Mouse (Mus musculus) thymus, postnatal 4 days (tissue): ENCODE results near the gene Tbx19.

Experiments used
- DNase-seq: peaks from one replicate; pipeline ENCODE4 v3.0.0; 2021

The Tbx19 gene

DNA sequence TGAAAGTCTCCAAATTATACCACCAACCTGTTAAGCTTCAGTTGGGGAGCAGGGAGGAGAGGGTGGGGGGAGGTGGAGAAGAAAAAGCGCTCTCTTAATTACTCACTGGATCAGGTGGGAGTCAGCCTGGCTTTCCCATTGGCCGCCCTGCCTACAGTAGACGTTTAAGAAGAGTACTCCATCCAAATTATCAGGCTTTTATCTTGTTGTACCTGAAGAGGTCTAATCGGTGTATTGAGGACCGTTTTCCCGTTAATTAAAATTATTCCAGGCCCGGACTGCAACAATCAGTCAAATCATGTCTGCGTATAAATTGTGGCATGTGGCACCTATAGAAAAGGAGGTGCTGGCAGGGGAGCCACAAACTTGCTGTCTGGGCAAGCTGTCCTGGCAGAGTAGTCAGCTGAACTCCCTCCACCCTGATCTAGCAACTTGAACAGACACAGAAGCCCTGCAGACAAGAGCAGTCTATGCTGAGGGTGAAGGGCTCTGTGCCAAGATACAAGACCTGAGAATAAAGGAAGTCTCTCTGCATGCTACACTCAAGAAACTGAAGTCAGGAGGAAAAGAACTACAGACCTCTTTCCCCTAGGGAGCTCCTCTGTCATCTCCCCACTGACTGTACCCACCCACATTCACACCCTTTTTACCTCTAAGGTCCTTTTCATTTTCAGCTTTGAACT, at the start of gene Tbx19:
Tbx19 (minus strand) TSS at position 51 of the 683 bp plus-strand sequence.
- no peak for DNase-seq

DNA sequence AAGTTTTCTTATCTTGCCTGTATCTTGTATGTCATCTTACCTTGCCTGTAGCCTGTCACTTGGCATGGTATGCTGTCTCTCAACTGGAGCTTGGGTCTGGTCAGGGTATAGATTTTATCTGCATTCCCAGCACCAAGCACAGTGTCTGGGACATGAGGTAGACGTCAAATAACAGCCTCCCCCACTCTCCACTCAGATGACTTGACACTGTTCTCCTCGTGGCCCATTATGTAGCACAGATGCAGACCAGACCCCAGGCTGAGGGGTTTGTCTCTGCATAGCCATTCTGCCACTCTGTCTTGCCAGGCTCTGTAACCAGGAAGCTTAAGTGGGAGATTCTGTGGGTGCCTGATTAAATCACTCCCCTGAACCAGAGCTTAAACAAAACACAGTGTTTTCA, 45.0 kb upstream of the Tbx19 start:
- DNase-seq: no peak

- no peak for DNase-seq
Observed at GRCm38 (mm10) chr1:165203488-165204035, 43.0 kb upstream of the Tbx19 start.

GRCm38 (mm10) chr1:165201445-165202012, 41.0 kb upstream of the Tbx19 start:
- DNase-seq: no peak

GRCm38 (mm10) chr1:165200748-165201147, 40.2 kb upstream of the Tbx19 start:
- DNase-seq: no peak

DNA sequence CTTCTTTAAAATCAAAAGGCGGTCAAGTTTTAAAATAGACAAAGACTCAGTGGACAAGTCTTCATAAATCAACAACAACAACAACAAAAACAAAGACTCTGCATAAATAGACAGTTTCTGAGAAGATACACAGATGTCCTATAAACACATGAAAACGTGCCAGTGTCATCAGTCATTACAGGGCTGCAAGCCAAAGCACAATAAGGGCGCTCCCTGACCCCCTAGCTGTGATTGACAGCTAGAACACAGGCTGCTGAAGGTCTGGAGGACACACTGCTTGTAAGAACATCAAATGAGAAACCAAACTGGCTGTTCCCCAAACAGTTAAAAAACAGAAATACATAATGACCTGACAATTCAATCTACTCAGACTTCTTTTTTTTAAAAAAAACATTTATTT, 39.1 kb upstream of the Tbx19 start:
- no peak for DNase-seq

DNA sequence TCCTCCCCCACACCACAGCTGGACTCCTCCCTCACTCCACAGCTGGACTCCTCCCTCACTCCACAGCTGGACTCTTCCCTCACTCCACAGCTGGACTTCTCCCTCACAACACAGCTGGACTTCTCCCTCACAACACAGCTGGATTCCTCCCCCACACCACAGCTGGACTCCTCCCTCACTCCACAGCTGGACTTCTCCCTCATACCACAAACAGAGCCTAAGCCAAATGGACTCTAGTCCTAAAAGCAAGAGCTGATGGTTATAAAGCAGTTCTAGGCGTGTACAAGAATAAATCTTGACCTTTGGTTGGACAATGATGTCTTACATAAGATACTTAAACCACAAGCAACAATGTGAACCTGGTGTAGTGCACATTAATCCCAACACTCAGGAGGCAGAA, 38.4 kb upstream of the Tbx19 start:
- no peak for DNase-seq

DNA sequence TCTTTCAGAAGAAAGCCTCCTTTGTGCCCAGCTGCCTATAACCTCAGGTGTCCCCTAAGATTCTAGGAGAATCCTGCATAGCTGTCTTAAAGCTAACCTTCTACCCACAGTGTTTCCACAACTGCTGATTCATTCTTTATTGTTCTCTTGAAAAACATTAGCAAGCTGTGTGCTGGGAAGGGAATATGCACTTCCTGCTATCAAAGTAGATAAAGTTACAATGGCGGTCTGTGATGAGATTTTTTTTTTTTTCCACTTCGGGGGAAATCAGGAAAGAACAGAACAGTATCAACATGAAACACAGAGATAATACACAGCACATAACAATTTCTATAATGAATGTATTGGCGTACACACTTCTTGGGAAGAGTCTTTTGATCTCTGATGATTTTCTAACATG, 37.3 kb upstream of the Tbx19 start:
- DNase-seq: no peak

- DNase-seq: no peak
Observed at GRCm38 (mm10) chr1:165195396-165195960, 34.9 kb upstream of the Tbx19 start.

DNA sequence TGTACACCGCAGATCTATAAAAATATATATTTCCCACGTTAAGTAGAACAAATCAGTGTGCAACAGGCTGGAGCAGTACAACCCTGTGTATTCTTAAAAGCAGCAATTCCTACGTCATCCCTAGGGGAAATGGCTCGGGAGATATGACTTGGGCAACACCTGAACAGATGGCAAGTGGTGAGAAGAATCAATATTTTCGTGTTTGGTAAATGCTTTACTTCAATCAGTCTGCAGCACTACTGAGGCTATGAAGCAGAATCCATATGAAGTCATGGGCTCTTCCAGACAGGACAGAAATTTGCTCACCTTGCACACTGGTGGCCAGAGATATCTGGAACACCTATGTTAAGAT, 34.1 kb upstream of the Tbx19 start:
- DNase-seq: no peak

GRCm38 (mm10) chr1:165193880-165194661, 33.5 kb upstream of the Tbx19 start, which contains the start of gene Sft2d2:
Sft2d2 (minus strand) TSS chr1:165194438.
- peak; percentile 99 for DNase-seq

DNA sequence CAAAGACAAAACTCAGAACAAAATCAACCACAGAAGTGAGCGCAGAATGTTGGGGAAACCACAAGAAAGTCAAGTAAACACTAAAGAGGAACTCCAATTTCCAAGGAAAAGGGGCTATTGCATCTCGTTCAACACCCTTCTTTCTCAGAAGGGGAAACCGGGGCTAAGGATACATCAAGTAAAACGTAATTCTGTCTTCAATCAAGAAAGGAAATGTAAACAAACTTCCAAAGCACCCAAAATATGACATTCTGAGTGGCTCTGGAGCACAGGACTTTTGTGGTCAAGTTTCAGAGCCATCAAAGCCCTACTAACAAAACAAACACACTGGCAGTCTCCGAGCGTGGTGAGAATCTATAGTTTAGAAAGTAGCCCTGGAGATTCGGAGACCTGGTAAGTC, 32.9 kb upstream of the Tbx19 start:
- no peak for DNase-seq

GRCm38 (mm10) chr1:165192714-165193264, 32.2 kb upstream of the Tbx19 start:
- no peak for DNase-seq

DNA sequence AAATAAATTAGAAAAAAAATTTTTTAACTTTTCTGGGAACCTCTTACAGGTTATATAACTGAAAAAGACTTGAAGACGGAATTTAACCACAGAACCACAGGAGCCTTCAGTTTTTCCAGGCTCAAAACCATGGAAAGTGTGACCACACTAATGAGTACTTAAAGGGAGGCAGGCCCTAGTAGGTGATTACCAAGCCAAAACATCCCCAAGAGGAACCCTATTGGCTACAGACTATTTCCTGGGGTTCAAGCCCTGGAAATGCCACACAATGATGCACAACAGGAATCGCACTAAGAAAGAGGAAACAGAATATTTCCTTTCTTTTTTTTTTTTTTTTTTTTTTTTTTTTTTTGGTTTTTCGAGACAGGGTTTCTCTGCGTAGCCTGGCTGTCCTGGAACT, 31.5 kb upstream of the Tbx19 start:
- no peak for DNase-seq

- DNase-seq: no peak
Observed at GRCm38 (mm10) chr1:165191611-165192010, 31.0 kb upstream of the Tbx19 start.

- no peak for DNase-seq
Observed at GRCm38 (mm10) chr1:165190571-165191273, 30.1 kb upstream of the Tbx19 start.

DNA sequence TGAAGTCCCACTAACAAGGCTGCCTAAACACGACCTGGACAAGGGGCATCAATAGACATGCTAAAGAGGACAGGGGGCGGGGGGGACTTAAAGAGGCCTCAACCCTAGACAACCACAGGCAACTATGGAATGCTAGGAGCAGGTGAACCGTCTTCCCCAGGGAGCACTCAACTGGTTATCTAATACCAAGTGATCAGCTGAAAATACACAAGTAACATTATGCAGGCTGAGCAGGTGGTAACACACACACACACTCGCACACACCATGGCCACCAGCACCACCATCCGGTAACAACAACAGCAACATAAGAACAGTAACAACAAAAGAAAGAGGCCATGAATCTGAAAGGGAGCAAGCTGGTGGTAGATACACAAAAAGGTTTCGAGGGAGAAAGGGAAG, 29.5 kb upstream of the Tbx19 start:
- DNase-seq: no peak

DNA sequence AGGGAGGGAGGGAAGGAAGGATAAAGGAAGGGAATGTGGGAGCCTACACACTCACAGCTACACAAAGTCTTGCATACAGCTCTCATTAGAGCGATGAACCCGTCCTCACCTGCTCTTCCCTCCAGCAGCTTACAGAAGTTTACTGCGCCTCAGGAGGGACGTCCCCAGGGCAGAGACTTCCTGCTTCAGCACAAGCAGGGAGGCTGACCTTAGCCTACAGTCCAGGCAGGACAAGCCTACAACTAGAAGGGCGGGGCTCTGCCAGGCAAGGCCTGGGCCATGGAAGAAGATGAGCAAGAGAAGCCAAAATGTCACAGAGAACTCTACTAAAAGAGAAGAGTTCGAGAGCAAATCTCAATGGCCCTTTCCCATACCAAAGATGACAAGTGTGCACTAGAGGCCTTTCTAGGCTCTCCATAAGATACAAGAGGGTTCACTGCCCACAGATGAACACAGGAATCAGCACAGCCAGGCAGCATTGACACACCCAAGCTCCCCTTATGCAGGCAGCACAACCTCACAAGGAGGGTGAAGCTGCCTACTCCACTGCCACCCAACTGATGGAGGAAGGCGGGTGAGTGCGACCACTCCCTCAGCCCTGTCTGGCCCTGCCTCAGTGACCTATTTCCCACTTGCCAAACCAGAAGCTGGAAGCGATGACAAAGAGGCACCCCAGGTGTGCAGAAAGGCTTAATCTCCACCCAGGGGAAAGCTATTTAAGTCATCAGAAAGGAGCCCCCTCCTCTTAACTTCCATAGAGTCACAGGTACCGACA, 28.4 kb upstream of the Tbx19 start:
- DNase-seq: peak; percentile 49

GRCm38 (mm10) chr1:165187357-165187756, 26.8 kb upstream of the Tbx19 start:
- peak; percentile 41 for DNase-seq

GRCm38 (mm10) chr1:165186491-165186890, 25.9 kb upstream of the Tbx19 start:
- DNase-seq: peak; percentile 13

- DNase-seq: no peak
Observed at GRCm38 (mm10) chr1:165185116-165185515, 24.5 kb upstream of the Tbx19 start.

DNA sequence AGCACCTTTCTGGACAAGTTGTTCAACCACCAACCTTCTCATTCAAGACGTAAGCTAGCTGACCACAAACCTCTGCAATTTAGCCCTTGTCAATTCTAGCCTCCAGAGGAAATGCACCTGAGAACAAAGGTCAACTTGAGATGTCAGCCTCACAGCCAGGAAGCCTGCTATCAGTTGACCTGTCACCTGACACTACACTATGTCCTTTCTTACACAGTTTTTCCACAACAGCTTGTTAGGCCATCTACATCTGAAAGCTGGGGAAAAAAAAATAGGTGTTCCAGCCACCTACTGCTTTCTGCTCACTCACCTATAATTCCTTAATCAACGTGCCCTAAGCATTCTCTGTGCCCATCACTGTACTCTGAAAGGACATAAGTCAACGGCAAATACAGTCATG, 23.6 kb upstream of the Tbx19 start:
- DNase-seq: peak; percentile 1
